Mouse (Mus musculus): Measurements from ENCODE around the gene Sox8.

Sox8 gene

DNA sequence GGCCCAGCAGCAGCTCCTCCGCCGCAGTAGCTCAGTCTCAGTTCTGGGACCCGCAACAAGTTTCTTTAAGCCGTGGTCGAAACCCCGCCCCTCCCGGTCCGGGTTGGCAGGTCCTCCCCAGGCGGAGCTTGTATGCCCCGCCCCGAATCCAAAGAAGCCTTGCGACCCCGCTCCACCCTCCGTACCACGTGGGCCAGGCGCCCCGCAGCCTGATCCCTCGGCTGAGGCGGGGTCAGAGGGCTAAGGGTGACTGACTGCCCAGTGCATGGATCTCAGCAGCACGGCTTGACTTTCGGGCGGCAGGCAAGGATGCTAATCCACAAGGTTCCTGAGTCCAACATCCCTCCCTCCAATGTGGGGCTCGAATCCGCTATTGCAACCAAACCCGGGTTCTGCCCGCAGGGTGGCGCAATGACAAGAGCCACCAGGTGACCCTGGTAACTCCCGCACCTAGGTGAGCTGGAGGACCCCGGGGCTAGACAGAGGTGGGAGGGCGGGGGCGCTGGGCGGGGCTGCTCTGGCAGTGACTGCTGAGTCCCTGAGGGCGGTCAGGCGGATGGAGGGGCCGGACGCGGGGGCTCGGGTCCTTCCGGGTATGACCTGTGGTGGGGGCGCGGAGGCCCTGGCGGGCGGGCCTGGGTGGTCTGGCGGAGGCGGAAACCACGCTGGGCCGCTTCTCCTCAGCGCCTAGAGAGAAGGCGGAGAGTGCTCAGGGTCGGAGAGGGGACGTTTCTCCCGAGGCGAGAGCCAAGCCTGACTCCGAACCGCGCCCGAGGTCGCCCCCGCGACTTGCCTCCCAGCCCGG is at the start of gene Sox8:
Gene Sox8, minus strand, starts transcription at position 39 of the 805 bp plus-strand sequence.
- DNase-seq (ENCODE audit: low read depth), result peak; percentile 73

DNA sequence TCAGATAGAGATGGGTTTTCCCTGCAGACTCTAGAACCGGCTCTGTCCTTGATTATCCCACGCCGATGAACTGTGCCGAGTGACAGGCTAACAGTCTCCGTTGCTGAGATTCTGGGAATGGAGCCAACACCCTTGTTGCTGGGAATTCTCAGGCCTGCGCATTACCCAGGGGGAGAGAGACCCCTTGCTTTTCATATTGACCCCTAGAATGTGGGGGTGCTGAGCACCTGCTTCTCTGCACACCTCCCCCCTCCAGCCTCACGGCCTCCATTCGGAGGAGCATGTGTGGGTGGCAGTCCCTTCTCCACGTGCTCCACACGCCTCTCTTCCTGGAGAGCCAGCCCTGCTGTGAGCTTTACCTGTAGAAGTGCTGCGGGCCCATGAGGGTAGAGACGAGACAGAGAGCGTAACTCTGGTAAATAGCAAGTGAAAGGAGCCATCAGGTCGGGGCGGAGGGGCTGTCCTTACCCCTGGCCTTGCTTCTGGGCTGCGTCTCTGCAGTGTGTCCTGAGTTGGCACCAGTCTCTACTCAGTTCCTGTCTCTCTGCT is 48.1 kb upstream of the Sox8 start:
- no peak for DNase-seq (ENCODE audit: low read depth)

- no peak for DNase-seq (ENCODE audit: low read depth)
Observed at GRCm38 (mm10) chr17:25614723-25615510, 44.4 kb upstream of the Sox8 start.

DNA sequence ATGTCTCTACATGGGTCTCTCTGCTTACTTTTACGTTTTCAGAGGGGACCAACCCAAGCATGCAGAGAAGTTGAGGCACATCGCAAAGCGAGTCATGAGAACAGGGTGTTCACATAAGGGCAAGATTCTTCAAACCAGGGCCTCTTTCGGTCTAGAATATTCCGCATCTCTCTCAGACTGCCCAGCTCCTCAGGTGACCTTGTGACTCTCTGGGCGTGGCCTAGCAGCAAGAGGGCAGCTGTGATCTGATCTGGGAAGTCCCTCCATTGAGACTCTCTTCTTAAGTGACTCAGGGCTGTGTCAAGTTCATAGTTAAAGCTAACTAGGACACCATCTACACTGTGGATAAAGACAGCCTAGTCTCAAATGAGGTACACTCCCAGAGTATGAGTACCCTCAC is 42.8 kb upstream of the Sox8 start:
- no peak for DNase-seq (ENCODE audit: low read depth)

GRCm38 (mm10) chr17:25612537-25612936 is 42.1 kb upstream of the Sox8 start:
- DNase-seq (ENCODE audit: low read depth), result no peak

DNA sequence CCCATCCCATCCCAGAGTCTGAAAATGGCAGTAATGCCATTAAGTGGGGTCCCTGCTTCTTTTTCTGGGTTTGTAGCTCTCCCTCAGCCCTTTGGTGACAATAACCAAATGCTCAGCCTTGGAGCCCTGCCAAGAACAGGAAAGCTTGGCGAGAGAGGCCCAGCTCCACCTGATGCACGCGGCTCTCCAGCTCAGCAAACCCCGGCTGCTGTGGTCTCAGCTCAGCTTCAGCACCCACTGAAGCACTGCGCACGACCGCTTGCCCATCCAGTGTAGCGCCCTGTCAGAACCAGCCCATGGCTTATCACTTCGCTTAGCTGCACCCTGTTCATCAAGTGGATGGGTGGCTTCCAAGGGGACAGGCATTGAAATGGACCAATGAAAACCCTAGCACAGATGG is 39.7 kb upstream of the Sox8 start:
- DNase-seq (ENCODE audit: low read depth), result no peak

GRCm38 (mm10) chr17:25609506-25609828 is 39.0 kb upstream of the Sox8 start:
- DNase-seq (ENCODE audit: low read depth), result no peak

DNA sequence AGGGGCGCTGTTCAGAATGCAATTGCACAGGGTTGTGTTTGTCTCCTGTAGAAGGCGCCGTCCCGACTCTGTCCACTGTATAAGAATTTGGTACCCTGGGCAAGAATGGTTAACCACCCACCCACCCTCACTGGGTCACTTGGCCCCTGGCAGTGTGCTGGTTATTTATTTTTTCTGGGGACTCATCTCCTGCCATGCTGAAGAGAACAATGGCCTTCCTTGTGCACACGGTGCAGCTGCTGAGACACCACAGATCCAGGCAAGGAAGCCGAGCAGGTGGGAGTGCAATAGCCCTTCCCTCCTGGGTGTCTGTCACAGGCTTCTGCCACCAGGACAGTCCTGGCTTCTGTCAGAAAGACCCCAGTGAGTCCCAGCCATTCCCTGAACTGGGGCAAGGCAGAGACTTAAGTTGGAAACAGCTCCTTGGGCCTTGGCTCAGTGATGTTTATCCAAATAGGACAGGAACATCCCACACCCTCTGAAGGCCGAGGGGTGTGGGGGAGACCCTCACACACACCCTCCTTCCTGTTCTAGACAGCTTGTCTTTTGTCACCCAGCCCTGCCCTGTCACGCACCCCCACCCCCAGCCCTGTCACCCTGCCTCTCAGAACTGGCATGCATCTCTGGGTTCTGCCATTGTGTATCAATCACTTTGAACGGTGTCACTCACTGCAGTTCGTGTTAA is 38.5 kb upstream of the Sox8 start:
- no peak for DNase-seq (ENCODE audit: low read depth)

- no peak for DNase-seq (ENCODE audit: low read depth)
Observed at GRCm38 (mm10) chr17:25608137-25608785, 37.8 kb upstream of the Sox8 start.

GRCm38 (mm10) chr17:25604234-25604633 is 33.7 kb upstream of the Sox8 start:
- no peak for DNase-seq (ENCODE audit: low read depth)

- no peak for DNase-seq (ENCODE audit: low read depth)
Observed at GRCm38 (mm10) chr17:25602366-25602765, 31.9 kb upstream of the Sox8 start.

DNA sequence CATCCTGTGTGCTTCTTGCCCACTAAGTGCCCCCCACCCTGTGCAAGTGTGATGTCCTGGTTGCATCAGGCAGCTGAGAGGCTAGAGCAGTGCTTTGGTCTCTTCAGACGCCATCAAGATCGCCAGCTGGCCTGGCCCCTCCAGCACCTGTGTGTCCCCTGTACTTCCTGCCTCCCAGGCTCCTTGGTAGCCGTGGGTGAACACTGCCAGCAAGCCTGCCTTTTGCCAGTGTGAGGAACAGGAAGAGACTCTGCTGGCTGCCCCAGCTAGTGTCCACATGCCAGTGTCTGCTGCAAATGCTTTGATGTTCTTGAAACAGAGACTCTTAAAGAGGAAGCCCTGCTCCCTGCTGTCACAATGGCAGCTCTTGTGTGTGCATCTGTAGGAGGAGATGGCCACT is 27.1 kb upstream of the Sox8 start:
- DNase-seq (ENCODE audit: low read depth), result no peak

DNA sequence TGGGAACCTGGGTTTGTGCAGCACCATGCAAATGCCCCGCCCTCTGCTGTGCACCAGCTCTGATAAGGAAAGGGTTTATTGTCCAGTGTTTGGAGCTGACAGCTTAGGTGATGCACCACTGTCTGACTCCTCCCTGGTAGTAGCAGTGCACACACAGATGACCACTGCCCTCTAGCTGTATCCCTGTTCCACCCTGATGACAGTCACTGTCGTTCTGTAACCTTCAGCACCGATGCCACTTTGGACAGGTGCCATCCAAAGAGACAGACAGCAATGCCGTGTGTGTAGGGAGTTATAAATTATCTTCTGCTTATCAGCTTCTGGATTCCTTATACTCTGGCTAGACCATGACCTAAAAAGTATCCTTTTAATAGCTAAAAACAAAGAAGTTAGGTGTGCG is 25.0 kb upstream of the Sox8 start:
- no peak for DNase-seq (ENCODE audit: low read depth)

DNA sequence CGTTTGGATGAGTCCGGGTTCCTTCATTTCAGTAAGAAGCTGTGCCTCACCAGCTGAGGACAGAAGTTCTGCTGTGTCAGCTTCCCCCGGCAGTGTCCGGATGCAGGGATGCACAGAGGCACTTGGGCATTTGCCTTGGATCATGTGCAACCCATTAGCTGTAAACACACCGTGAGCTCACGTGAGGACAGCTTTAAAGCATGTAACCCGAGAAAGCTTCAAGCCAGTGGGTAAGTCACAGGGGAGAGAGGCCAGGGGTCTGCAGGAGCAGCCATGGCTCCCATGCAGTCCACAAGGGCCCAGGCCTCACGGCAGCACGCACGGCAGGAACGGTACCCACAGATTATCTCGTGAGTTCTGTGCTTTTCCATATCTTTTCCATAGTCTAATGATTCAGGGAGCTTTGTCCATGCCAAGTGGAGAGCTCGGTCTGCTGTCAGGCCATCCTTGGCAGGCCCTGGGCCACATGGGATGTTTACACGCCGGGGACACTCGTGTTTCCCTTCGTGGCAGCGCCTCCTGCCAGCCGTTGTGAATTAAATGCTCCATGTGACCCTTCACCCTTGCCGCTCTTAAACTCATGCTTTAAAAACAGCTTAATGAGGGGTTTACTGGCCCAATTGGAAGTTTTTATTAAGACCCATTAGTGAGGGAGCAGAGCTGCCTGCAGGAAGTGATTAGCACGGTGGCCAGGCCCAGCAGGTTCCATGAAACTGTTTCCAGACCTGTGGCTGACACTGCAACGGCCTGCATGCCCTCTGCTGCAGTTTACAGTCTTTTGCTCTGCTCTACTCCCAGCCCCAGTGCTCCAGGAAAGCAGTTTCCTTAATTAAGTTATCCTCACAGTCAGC is 23.1 kb upstream of the Sox8 start:
- DNase-seq (ENCODE audit: low read depth), result no peak

DNA sequence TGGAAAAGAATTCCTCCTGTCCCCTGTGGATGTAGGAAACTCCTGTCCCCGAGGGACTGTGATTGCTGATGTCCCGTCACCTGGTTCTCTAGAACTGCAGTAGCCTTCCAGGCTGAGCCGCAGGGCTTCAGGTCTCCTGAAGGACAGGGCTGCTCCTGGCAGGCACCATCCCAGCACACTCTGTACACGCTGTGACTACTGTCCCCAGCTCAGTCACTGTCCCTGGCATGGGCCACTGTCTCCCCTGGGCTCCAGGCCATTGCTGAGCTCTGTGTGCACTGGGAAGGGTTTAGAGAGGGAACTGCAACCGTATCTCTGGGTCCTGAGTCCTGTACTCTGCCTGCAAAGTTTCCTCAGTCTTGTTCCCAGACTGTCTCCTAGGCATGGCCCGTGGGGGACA is 21.9 kb upstream of the Sox8 start:
- DNase-seq (ENCODE audit: low read depth), result no peak

DNA sequence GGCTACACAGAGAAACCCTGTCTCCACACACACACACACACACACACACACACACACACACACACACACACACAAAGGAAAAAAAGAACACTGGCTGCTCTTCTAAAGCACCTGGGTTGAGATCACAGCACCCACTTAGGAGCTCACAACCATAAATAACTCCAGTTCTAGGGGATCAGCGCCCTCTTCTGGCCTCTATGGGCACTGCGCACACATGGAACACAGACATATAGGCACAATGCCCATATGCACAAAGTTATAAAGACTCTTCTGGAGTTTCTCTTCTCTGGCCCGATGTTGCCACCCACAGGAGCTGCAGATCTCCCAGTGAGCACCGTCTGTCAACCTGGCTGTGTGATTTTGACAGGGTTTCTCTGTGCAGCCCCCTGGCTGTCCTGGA is 20.5 kb upstream of the Sox8 start:
- no peak for DNase-seq (ENCODE audit: low read depth)

DNA sequence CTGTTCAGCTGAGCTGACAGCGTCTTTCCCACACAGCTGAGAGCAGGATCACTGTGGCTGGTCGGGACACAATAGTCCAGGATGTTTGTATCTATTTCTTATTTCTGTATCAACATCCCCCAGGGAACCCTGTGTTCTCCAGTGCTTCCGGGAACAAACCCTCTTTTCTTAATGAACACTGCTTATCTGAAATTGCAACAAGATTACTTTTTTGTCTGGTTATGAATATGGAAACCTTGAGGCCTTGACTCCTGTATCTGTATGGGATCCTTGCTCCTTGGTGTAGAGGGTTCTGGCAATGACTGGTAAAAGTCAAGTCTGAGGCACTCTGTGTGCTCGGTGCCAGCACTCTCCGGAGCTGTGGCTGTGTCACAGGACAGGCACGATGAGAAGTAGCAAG is 19.6 kb upstream of the Sox8 start:
- DNase-seq (ENCODE audit: low read depth), result no peak

GRCm38 (mm10) chr17:25584646-25585045 is 14.2 kb upstream of the Sox8 start:
- DNase-seq (ENCODE audit: low read depth), result no peak

DNA sequence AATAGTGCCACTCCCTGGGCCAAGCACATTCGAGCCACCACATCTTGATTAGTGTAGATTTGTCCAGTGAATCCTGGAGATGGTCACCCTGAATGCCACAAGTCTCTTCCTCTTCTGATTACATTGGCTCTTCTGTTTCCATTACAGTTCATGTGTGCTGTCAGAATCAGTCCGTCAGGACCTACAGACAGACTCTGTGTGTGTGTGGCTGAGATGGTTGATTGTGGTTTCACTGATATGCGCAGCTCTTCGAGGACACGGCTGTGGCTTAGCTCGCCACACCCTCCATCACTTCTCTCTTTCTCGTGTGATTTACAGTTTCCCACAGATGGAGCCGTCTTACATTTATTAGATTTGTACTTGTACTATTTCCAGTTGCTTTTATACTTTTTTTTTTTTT is 13.4 kb upstream of the Sox8 start:
- DNase-seq (ENCODE audit: low read depth), result peak; percentile 64

DNA sequence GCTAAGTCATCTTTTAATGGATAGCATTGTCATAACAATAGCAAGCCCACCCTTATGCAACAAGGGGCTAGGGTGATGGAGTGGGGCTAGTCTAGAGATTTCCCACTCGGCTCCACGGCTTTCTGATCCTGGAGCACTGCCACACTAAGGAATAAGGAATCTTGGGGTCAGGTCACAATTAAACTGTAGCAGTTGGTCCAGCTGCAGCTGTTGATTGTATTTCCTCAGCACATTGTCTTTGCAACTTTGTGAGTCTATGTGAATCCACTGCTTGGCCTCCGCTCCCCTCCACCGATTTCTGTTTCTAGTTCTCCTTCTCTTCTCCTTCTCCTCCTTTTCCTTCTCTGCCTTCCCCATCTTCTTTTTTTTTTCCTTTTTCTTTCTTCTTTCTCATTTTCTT is 12.6 kb upstream of the Sox8 start:
- DNase-seq (ENCODE audit: low read depth), result no peak

- DNase-seq (ENCODE audit: low read depth), result no peak
Observed at GRCm38 (mm10) chr17:25582076-25582475, 11.6 kb upstream of the Sox8 start.

All from naive thymus-derived CD4-positive, alpha-beta T cell, adult 2 months (primary cell).